Mouse (Mus musculus) mesoderm, embryonic 11.5 days (tissue): ENCODE measurements at regions not wholly inside any gene's neighbourhood (a gene's known extent, or its start where the extent isn't known, plus 50 kb on each side); places are given as distances from the start of the nearest gene placed in this dataset.

Experiments
- DNase-seq: peaks from one replicate; pipeline ENCODE4 v3.0.0-alpha.2; 2012; ENCODE audit warnings: low read depth, low spot score

DNA sequence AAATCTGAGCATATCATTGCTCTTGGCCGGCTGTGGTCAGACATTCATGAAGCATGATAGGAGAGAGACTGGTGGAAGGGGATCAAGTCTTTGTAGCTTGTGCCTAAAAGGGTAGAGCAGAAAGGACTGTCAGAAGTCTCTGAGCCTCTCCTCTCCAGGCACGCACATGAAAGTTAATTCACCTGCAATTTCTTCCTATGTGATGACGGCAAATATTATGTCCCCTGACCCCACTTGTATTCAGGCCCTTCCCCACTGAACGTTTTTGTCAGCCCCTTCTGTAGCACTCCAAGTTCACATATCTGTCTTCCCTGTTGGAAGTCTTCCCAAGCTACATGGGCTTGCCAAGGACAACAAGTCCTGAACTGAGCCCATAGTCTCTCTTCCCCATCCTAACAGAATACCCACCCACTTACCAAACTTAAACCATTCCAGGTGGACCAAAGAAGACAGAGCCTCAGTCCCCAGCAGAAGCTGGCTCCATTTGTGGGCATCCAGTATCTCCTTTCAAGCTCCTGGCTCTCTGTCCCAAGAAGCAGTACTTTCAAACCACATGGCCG, 719.3 kb downstream of the Tns3 start:
- no peak for DNase-seq

DNA sequence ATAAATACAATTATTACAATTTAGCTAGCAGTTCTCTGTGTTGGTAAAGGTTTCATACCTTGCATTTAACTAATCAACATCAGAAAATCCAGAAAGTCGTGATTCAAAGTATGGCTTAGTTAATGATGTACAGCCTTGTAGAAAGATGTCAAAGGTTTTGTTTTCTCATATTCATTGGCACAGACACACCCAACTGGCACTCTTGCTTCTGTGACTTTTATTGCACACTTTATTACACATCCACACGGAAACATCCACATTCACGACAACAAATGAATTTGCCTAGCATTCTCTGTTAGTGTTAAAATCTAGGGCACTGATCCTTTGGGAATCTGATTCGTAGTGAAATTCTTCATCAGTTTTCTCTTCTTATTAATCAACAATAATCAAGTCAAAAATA, 720.0 kb downstream of the Tns3 start:
- DNase-seq = no peak

DNA sequence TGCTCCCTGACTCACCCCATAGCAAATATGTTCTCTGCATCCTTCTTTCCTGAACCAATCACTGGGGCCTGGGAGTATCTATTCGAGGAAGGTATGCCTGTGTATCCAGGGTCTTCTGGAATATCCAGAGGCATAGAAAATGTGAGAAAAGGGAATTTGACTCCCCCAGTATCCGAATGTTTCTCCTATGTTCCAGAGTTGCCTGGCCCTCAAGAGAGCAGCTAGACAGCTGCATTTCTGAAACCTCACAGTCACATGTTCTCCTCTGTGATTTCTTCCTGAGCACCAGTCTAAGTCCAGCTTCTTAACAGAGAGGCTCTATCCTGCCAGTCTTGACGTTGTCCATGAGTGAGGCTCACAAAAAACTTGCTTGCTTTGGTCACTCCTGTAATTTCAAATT, 719.9 kb upstream of the Igfbp3 start:
- DNase-seq = no peak

DNA sequence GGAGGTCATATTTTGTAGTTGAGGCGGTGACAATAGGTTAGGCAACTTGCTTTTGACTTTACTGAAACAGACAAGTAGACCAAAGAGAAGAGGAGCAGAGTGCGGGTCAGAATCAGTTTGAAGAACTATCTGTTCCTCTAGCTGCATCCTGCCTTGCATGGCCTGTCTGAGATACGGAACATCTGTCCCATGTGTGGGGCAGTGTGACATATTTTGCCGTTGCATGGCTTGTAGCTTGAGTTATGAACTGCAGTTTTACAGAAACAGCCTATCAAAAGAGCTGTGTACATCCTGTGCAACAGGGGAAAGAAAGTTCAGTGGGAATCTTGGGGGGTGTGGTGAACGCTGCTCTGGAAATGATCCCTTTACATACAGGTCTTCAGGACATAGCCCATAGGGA, 718.9 kb upstream of the Igfbp3 start:
- no peak for DNase-seq

- no peak for DNase-seq
Measured at GRCm38 (mm10) chr11:7931064-7931797, 717.5 kb upstream of the Igfbp3 start.

GRCm38 (mm10) chr11:7927676-7928075, 714.0 kb upstream of the Igfbp3 start:
- DNase-seq = no peak

DNA sequence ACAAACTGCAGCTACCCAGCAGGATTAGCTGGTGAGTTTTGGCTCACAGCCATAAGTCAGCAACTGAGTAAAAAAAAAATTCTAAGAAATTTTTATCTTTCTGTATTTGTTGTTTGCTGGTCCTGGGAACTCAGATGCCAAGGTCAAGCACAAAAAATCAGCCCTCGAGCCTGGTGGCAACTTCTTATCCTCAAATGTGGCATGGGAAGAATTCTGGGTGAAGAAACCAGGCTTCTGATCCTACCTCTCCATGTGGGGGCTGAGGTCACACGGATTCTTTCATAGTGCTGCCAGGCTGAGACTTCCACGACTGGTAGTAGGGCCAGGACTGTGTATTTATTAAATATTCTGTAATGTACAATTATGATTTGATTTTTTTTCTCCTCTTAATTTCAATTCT, 698.3 kb upstream of the Igfbp3 start:
- no peak for DNase-seq

DNA sequence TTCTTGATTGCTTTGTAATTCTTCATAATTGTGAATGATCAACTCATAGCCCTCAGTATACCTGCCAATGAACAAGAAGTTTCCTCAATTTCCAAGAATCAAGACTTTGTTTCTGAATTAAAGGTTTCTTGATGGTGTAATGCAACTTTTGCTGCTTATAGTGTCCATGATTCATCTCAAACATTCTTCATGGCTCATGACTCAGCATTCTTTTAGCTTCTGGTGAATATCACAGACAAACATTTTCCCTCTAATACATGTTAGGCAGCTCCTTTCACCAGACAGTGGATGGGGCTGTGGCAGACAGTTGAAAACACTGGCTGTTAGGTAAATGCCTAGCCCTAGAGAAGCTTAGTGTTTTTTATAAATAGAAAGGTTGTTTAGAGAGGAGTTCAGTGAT, 686.5 kb upstream of the Igfbp3 start:
- no peak for DNase-seq

GRCm38 (mm10) chr11:7898204-7898603, 684.5 kb upstream of the Igfbp3 start:
- no peak for DNase-seq

DNA sequence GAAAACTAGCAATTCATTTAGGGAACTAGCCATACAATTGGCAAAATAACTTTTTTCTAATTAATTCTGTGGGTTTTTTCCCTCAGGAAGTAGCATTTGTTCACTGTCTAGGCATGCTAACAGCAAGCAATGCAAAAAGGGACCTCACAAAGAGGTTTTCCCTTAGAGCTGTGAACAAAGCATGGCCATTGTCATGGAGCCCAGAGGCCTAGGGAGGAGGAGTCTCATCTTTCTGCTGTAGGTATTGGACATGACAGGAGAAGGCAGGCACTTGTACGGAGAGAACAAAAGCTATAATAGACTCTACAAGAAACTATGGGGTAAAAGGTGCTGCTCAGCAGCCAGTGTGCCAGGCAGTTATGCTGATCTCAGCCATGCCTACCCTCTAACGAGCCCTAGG, 666.8 kb upstream of the Igfbp3 start:
- no peak for DNase-seq

DNA sequence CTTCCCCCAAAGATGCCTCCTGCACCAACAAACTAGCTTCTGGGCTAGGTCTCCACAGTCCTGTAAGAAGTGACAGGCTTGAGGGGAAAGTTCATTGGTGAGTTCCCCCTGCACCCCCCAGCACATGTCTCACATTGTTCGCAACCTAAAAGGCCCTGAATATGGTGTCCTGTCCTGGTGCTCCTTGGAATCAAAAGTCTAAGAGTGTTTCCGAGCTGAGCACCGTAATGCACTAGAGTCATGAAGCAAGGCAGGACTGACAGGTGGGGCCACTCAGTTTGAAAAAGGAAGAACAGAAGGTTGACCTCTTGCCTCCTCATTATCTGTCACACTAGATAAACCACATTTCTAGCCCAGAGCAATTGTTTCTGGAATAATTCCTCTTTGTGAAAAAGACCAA, 650.4 kb upstream of the Igfbp3 start:
- no peak for DNase-seq

DNA sequence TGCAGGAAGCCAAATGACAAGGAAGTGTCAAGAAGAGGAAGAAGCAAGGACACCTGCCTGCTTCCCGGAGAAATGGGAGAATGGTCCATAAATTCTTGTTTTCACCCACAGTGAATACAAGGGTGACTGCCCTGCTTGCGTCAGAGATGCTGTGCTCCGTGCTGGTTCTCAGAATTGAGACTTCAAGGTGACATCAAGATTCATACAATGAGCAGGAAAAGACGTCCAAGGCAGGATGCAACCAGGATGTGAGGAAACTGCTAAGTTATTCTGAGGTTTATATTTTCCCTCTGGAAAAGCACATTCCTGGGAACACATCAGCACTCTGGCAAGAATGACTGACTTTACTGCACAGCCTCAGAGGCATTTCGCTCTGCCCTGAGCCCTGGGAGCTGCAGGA, 650.0 kb upstream of the Igfbp3 start:
- no peak for DNase-seq

- DNase-seq = no peak
Measured at GRCm38 (mm10) chr11:7862547-7862946, 648.8 kb upstream of the Igfbp3 start.

GRCm38 (mm10) chr11:7852612-7853011, 638.9 kb upstream of the Igfbp3 start:
- no peak for DNase-seq

DNA sequence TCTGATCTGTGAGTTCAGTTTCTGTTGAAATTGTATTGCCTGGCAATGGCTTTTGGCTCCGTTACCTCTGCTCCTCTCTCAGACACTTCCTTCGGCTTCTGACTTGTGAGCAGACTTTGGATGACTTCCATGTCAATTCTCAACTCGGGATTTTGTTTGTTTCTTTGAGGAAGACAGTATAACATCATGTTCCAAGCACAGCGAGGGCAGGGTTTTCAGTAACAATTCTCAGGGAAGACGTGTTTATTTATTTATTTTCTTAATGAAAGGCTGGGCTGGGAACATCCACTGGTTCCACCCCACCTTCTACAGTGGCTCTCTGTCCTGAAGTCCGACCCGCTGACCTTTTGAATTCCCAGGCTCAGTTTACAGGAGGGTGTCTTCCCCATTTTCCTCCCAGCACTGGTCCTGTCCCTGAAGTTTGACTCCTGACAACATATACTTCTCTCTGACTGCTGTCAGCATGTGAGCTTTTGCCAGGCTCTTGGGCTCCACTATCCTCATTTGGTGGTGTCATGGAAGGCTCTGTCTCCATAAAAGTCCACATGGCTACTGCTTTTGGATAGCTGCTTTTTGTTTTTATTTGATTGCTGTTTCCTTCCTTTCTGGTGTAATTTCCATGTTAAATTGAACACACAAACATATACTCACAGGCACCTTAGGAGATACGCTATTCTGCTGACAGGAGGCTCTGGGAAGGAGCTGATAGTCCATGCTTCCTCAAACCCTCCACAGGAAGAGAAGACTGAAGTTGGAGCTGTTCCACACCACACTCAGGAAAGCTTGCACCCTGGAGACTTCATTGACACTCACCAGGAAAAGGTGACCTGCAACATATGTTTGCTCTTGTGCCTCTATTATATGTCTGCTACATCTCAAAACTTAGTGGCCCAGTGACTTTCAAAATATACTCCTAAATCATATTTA, 624.9 kb upstream of the Igfbp3 start:
- no peak for DNase-seq

DNA sequence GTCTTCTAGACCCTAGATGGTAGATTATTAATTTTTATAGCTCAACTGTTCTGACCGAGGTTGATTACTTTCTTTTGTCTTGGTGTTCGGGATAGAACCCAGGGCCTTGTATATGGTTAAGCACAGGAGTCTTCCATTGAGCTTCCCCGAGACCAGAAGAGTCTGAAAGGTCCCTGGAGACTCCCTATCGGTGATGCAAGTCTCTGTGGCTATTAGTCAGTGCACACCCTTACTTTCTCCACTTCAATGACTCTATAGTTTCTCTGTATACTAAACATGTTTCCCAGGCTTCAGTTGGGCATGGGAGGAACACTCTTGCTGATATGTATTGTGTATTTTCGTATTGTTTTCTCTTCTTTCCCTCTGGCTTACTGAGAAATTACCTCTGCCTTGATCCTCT, 623.8 kb upstream of the Igfbp3 start:
- no peak for DNase-seq

- DNase-seq = peak; percentile 13
Measured at GRCm38 (mm10) chr11:7834151-7834550, 620.4 kb upstream of the Igfbp3 start.

- DNase-seq = no peak
Measured at GRCm38 (mm10) chr11:7832376-7832775, 618.7 kb upstream of the Igfbp3 start.

DNA sequence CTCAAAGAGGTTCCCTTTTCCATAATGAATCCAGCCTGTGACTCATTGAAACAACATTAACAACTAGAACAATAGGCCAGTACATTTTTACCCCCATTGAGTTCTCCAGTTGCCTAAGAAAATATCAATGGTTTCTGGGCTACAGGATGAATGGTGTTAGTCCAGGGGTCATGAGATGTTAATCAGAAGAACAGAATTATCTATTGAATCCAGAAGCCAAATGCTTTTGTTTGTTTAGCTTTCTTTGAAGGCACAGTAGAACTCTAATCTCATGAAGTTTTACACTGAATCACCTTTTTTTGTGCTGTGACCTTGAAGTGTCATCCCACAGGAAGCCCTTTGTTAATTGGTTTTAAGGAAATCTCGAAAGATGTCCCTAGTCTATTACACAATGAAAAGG, 616.0 kb upstream of the Igfbp3 start:
- DNase-seq = no peak

- no peak for DNase-seq
Measured at GRCm38 (mm10) chr11:7828001-7828400, 614.3 kb upstream of the Igfbp3 start.

- DNase-seq = no peak
Measured at GRCm38 (mm10) chr11:7827402-7827801, 613.7 kb upstream of the Igfbp3 start.

DNA sequence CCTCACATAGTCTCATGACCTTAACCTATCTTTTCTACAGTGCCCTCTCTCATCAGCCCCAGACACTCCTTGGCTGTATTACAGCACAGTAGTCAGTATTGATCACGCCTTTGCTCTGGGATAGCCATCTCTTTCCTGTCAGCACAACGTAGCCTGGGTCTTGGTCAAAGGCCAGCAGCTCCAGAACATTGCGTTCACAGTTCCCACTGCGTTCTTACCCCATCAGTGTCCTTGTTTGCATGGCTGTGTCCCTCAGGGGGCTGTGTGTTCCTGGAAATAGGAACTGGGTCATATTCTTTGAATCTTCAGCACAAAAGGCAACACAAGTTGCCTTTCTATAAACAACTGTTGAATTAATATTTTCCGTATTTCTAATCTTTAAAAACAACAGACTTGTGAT, 602.0 kb upstream of the Igfbp3 start:
- DNase-seq = no peak

DNA sequence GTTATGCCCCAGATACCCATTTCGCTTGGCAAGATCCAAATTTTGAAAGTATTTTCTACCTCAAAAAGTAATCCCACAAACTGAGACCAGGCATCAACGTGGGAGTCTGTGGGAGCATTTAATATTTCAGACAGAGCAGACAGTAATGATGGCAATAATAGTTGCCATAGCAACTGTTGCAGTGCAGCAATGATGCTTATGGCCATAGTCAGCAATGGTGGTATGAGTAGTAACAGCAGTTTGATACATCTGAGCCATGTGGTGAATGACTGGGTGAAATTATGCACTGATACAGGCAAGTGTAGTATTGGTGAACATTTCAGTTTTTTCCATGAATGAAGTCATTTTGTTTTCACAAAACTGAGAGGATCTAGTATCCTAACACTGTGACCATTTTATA, 600.8 kb upstream of the Igfbp3 start:
- DNase-seq = no peak
